Mouse (Mus musculus) cortical plate, adult 2 months (tissue): Measurements from ENCODE around the gene Vwc2. TPM values are rescaled to one million over a fixed set of nuclear protein-coding genes. Genes with fewer than 3 reads are reported as not detected.

ENCODE experiments used
- H3K27ac ChIP-seq: fragments of 200-500 bp; 2 replicates; pipeline ENCODE4 v1.5.1; 2012; ENCODE audit warnings: low read length, control low read depth, inconsistent platforms; ENCODE audit not compliant: insufficient read depth
- H3K4me1 ChIP-seq: fragments of 200-500 bp; 2 replicates; pipeline ENCODE4 v1.6.1; 2011; ENCODE audit warnings: low read length; ENCODE audit not compliant: control insufficient read depth, insufficient read depth
- H3K4me3 ChIP-seq: fragments of 200-500 bp; 2 replicates; pipeline ENCODE4 v1.5.1; 2011; ENCODE audit warnings: mild to moderate bottlenecking, low read length, control low read depth; ENCODE audit not compliant: insufficient read depth
- CTCF ChIP-seq: fragments of 200-500 bp; IDR thresholded peaks from 2 replicates; pipeline ENCODE4 v1.5.1; 2011; ENCODE audit warnings: mild to moderate bottlenecking, control low read depth, low read length; ENCODE audit not compliant: insufficient read depth; ENCODE audit errors: extremely low read depth
- POLR2A ChIP-seq: fragments of 200-500 bp; IDR thresholded peaks from 2 replicates; pipeline ENCODE4 v1.6.1; 2011; ENCODE audit warnings: mild to moderate bottlenecking, low read length, control low read depth; ENCODE audit not compliant: insufficient read depth; ENCODE audit errors: extremely low read depth
- polyA plus RNA-seq: library from polyadenylated mRNA; depleted of rRNA; stranded (reverse); fragments of >200 nt; gene quantifications from 2 replicates; pipeline ENCODE4 v1.2.3, GENCODE M21; 2012; rRNA removed

Gene Vwc2
- polyA plus RNA-seq, result 6.4 and 7.4 TPM in 2 replicates

DNA sequence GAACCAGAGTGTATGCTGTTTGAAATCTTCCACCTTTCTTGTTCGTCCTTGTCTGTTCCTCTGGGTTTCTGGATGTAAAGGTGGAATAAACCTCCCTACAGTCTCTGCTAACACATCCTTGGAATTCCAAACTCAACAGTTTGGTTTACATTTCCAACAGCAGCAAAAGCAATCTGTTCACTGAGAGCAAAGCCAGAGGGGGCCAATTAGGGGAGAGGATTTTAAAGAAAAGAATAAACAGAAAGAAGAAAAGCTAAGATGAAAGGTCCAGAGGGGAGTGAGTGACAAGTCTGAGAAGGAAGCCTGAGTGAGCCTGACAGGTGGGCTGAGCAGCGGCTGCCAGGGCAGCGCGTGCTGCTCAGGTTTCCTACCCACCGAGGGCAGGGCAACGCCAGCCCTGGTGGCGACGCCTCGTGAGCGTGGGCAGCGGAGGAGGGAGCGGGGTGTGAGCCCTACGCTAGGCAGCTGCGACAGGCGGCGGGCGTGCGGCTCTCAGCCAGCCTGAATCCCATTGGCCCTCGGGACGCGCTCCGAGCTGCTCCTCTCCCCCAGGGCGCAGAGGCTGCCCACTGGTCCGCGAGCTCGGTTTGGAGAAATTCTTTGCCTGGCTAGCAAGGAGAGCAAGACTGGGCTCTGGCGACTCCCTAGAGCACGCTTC is at the start of gene Vwc2:
Gene Vwc2, plus strand, starts transcription at position 648 of the 658 bp plus-strand sequence.
- TF ChIP-seq POLR2A (no peak), CTCF (no peak)
- peak within 1 kb of the TSS; percentile 65 for H3K4me3 ChIP-seq

GRCm38 (mm10) chr11:11088162-11088756 is 25.8 kb upstream of the Vwc2 start:
- Histone ChIP-seq H3K4me1 (no peaks in the 10 kb centered on the region), H3K4me3 (no peak overlapping the region), H3K27ac (no peak overlapping the region)
- TF ChIP-seq CTCF (no peak), POLR2A (no peak)

More for the DNA sequence above, at the start of gene Vwc2:
- H3K27ac ChIP-seq, result no peak within 1 kb of the TSS
- no peaks in the 10 kb centered on the region for H3K4me1 ChIP-seq

DNA sequence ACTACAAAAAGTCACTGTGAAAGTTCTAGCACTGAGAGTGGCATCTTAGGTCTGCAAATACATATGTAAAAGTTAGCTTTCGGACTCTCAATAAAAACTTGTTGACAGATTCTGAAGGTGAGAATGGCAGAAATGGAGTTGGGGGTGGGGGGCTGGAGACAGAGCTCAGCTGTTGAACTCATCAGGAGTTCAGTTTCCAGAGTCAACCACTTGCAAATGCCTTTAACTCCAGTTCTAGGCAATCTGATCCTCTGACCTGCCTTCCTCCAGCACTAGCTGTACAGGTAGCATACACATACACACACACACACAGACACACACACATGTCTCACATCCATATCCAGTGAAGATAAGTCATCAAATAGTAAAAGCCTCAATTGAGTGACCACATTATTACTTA is 16.4 kb upstream of the Vwc2 start:
- Histone ChIP-seq H3K27ac (no peak overlapping the region), H3K4me1 (no peaks in the 10 kb centered on the region), H3K4me3 (no peak overlapping the region)
- no peak for TF ChIP-seq CTCF
- TF ChIP-seq POLR2A, result no peak

DNA sequence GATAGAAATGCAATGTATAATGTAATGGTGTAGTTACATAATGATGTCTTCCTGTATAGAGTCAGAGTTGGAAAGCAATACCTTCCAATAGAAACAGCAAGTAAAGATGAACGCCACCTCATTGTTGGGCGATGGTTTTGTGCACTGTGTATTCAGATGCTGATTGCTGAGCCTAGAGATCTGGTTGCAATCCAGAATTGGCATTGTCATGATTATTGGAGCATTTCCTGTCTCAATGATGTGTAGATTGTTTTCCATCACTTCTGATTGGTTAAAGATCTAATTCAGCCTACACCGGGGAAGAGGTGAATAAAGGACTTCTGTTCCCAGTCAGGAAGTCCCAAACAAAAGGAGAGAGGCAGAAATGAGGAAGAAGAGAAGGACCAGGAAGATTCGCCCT is 15.7 kb upstream of the Vwc2 start:
- TF ChIP-seq CTCF (no peak), POLR2A (no peak)
- Histone ChIP-seq H3K4me3 (no peak overlapping the region), H3K4me1 (no peaks in the 10 kb centered on the region), H3K27ac (no peak overlapping the region)

GRCm38 (mm10) chr11:11099011-11099410 is 15.0 kb upstream of the Vwc2 start:
- Histone ChIP-seq H3K4me3 (no peak overlapping the region), H3K27ac (no peak overlapping the region), H3K4me1 (no peaks in the 10 kb centered on the region)
- TF ChIP-seq CTCF (no peak), POLR2A (no peak)

- Histone ChIP-seq H3K27ac (no peak overlapping the region), H3K4me3 (no peak overlapping the region), H3K4me1 (no peaks in the 10 kb centered on the region)
- TF ChIP-seq POLR2A, result no peak
- no peak for TF ChIP-seq CTCF
These were observed 11.8 kb upstream of the Vwc2 start for GRCm38 (mm10) chr11:11102182-11102581.

GRCm38 (mm10) chr11:11102620-11103019 is 11.4 kb upstream of the Vwc2 start:
- Histone ChIP-seq H3K4me1 (no peaks in the 10 kb centered on the region), H3K4me3 (no peak overlapping the region), H3K27ac (no peak overlapping the region)
- TF ChIP-seq CTCF, result no peak
- TF ChIP-seq POLR2A, result no peak

DNA sequence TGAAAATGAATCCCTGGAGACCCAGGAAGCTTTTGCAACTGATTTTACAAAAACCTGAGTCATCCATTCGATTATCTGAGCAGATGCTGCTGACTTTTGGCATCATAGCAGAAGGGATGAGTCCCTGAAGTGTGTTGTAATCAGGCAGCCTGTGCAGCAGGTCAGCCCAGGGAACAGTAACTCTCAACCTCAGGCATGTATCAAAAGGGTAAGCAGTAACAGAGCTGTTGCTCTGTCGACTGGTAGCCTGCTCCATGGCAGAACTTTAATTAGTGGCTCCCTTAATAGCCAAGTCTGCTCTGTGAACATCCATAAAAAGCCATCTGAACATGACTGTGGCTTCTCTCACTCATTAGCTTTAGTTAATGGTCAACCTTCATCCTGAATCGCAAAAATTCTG is 5.1 kb upstream of the Vwc2 start:
- Histone ChIP-seq H3K27ac (no peak overlapping the region), H3K4me1 (no peaks in the 10 kb centered on the region), H3K4me3 (no peak overlapping the region)
- no peak for TF ChIP-seq POLR2A
- no peak for TF ChIP-seq CTCF

GRCm38 (mm10) chr11:11114234-11115030 is 409 bp downstream of the Vwc2 start:
- Histone ChIP-seq H3K27ac (no peak overlapping the region), H3K4me3 (peak overlapping the region; percentile 65), H3K4me1 (no peaks in the 10 kb centered on the region)
- TF ChIP-seq POLR2A (no peak), CTCF (no peak)
